Mouse (Mus musculus): ENCODE data around the gene Preb. TPM values are rescaled to one million over a fixed set of nuclear protein-coding genes. Genes with fewer than 3 reads are reported as not detected.

Gene Preb
- total and polyA plus RNA-seq, 3 experiments, result 87.3 to 145 (median 96.5) TPM

DNA sequence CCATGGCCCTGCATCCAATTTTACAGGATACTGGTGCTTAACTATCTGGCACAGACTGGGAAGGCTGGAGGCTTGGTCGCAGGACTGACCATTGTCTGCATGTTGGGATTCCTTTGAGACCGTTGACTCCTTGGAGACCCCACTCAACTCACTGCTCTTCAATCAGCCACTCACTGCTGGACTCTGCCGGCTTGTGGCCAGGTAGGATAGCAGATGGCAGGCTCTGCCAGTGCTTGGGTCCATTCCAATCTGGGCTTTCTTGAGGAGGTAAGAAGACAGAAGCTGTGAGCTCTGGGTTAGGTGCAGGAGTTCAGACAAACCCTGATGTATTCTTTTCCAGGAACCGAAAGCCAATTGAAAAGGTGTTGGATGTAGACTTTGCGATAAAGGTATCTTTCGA lies 6.1 kb downstream of the Preb start:
- TF ChIP-seq SMC3 (IDR thresholded peaks at IDR 0.05; ENCODE audit: low read depth, low read length) (no peak), GABPA (IDR thresholded peaks at IDR 0.05; ENCODE audit: insufficient replicate concordance, low read depth, low read length) (no peak), ZC3H11A (IDR thresholded peaks at IDR 0.05; ENCODE audit: low read depth, low read length) (no peak)
- H3K36me3 ChIP-seq (replicated peaks in 1 of 2; ENCODE audit: control insufficient read depth in 1 of 2, insufficient read depth in 1 of 2, low read length in 1 of 2), result peaks cover 53 to 65% of the 10 kb centered on the region in 2 experiments
- in situ Hi-C loops (cut with MboI; ENCODE audit: low pct_ligation_motif_present, low pct_unique_long_range_greater_than_20kb, low sequenced_read_pairs), result no loop called here

GRCm38 (mm10) chr5:30952551-30952950 lies 7.6 kb downstream of the Preb start:
- Histone ChIP-seq H3K4me2 (ENCODE audit: insufficient read depth, low read depth, poor library complexity, severe bottlenecking) (no peak overlapping the region), H3K27me3 (replicated peaks) (peaks cover 10% of the 10 kb centered on the region), H3K27ac (ENCODE audit: insufficient read depth, low read depth) (no peak overlapping the region), H3K36me3 (replicated peaks in 1 of 2; ENCODE audit: control insufficient read depth in 1 of 2, insufficient read depth in 1 of 2, low read length in 1 of 2) (peaks cover 43 to 50% of the 10 kb centered on the region in 2 experiments), H3K9ac (ENCODE audit: insufficient read depth, low read depth) (no peak overlapping the region), H3K79me2 (replicated peaks; ENCODE audit: control insufficient read depth, extremely low read depth, insufficient read depth, poor library complexity, severe bottlenecking) (no peaks in the 10 kb centered on the region), H3K9me3 (replicated peaks; ENCODE audit: low read length) (peaks cover under 1% of the 10 kb centered on the region), H3K4me1 (ENCODE audit: control insufficient read depth in 1 of 2, insufficient read depth in 2 of 2) (peaks cover 3 to 27% of the 10 kb centered on the region in 2 experiments), H3K4me3 (replicated peaks in 1 of 3; ENCODE audit: low read depth in 2 of 3, low read length in 2 of 3, poor library complexity in 1 of 3) (no peak overlapping the region)
- dilution Hi-C loops (cut with MboI; ENCODE audit: extremely low pct_ligation_motif_present, extremely low pct_unique_long_range_greater_than_20kb, low sequenced_read_pairs) (no loop called here), in situ Hi-C loops (cut with MboI; ENCODE audit: low pct_ligation_motif_present, low pct_unique_long_range_greater_than_20kb, low sequenced_read_pairs) (no loop called here)
- no peak for DNase-seq (ENCODE audit: extremely low read depth)
- no peak for TF ChIP-seq NELFE (IDR thresholded peaks at IDR 0.05; ENCODE audit: low read depth, low read length)
- no peak for TF ChIP-seq UBTF (IDR thresholded peaks at IDR 0.05; ENCODE audit: low read depth, low read length)

More for the DNA sequence above, 6.1 kb downstream of the Preb start:
- Histone ChIP-seq H3K27me3 (replicated peaks) (peaks cover 5% of the 10 kb centered on the region), H3K4me2 (ENCODE audit: insufficient read depth, low read depth, poor library complexity, severe bottlenecking) (no peak overlapping the region), H3K4me3 (replicated peaks in 1 of 3; ENCODE audit: low read depth in 2 of 3, low read length in 2 of 3, poor library complexity in 1 of 3) (no peak overlapping the region), H3K4me1 (ENCODE audit: control insufficient read depth in 1 of 2, insufficient read depth in 2 of 2) (peaks cover 10 to 37% of the 10 kb centered on the region in 2 experiments), H3K79me2 (replicated peaks; ENCODE audit: control insufficient read depth, extremely low read depth, insufficient read depth, poor library complexity, severe bottlenecking) (peaks cover 11% of the 10 kb centered on the region), H3K9ac (ENCODE audit: insufficient read depth, low read depth) (no peak overlapping the region), H3K27ac (ENCODE audit: insufficient read depth, low read depth) (no peak overlapping the region), H3K9me3 (replicated peaks; ENCODE audit: low read length) (peaks cover 5% of the 10 kb centered on the region)
- dilution Hi-C loops (cut with MboI; ENCODE audit: extremely low pct_ligation_motif_present, extremely low pct_unique_long_range_greater_than_20kb, low sequenced_read_pairs), result no loop called here
- DNase-seq (ENCODE audit: extremely low read depth), result no peak

DNA sequence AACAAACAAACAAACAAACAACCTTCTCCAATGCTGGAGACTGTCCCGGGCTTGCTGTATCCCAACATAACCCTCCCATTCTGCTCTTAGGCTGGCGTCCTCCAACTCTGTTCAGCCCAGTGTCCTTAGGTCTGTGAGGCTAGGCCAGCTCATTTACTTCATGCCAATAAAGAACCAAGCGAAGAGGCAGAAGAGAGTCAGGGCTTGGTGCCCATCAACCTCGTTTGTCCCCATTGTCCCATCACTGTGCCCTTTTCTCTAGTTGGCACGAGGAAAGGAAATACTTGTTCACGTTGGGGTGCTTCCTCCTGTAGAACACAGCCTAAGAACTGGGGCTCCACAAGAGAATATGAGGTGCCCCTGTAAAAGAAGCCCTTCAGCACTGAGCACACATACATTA lies 8.5 kb downstream of the Preb start:
- TF ChIP-seq POLR2AphosphoS2 (IDR thresholded peaks at IDR 0.05; ENCODE audit: low read depth, low read length), result no peak
- TF ChIP-seq POLR2A (IDR thresholded peaks at IDR 0.05; ENCODE audit: low read depth, low read length), result no peak
- TF ChIP-seq USF1 (IDR thresholded peaks at IDR 0.05; ENCODE audit: low read depth, low read length), result no peak
- TF ChIP-seq CHD2 (IDR thresholded peaks at IDR 0.05; ENCODE audit: low read length), result no peak
- no peak for TF ChIP-seq CHD1 (IDR thresholded peaks at IDR 0.05; ENCODE audit: low read depth, low read length)
- no peak for TF ChIP-seq BHLHE40 (IDR thresholded peaks at IDR 0.05; ENCODE audit: low read depth, low read length)
- TF ChIP-seq MYC (IDR thresholded peaks at IDR 0.05; ENCODE audit: low read depth, low read length), result no peak
- TF ChIP-seq GABPA (IDR thresholded peaks at IDR 0.05; ENCODE audit: insufficient replicate concordance, low read depth, low read length), result no peak
- no peak for TF ChIP-seq ZMIZ1 (IDR thresholded peaks at IDR 0.05; ENCODE audit: low read depth, low read length)
- no peak for TF ChIP-seq NELFE (IDR thresholded peaks at IDR 0.05; ENCODE audit: low read depth, low read length)
- no peak for TF ChIP-seq MEF2A (IDR thresholded peaks at IDR 0.05; ENCODE audit: borderline replicate concordance, low read depth, low read length)
- TF ChIP-seq CTCF (conservative IDR thresholded peaks at IDR 0.05 in 1 of 2, IDR thresholded peaks at IDR 0.05 in 1 of 2; ENCODE audit: low read depth in 2 of 2, low read length in 2 of 2), result no peak
- peaks cover 38 to 47% of the 10 kb centered on the region in 2 experiments for H3K36me3 ChIP-seq (replicated peaks in 1 of 2; ENCODE audit: control insufficient read depth in 1 of 2, insufficient read depth in 1 of 2, low read length in 1 of 2)
- H3K4me2 ChIP-seq (ENCODE audit: insufficient read depth, low read depth, poor library complexity, severe bottlenecking), result no peak overlapping the region
- no peaks in the 10 kb centered on the region for H3K9me3 ChIP-seq (replicated peaks; ENCODE audit: low read length)
- in situ Hi-C loops (cut with MboI; ENCODE audit: low pct_ligation_motif_present, low pct_unique_long_range_greater_than_20kb, low sequenced_read_pairs), result no loop called here
- H3K4me3 ChIP-seq (replicated peaks in 1 of 3; ENCODE audit: low read depth in 2 of 3, low read length in 2 of 3, poor library complexity in 1 of 3), result no peak overlapping the region
- dilution Hi-C loops (cut with MboI; ENCODE audit: extremely low pct_ligation_motif_present, extremely low pct_unique_long_range_greater_than_20kb, low sequenced_read_pairs), result no loop called here
- DNase-seq (ENCODE audit: extremely low read depth), result no peak
- no peaks in the 10 kb centered on the region for H3K79me2 ChIP-seq (replicated peaks; ENCODE audit: control insufficient read depth, extremely low read depth, insufficient read depth, poor library complexity, severe bottlenecking)
- no peak overlapping the region for H3K9ac ChIP-seq (ENCODE audit: insufficient read depth, low read depth)
- H3K4me1 ChIP-seq (ENCODE audit: control insufficient read depth in 1 of 2, insufficient read depth in 2 of 2), result peaks cover 2 to 24% of the 10 kb centered on the region in 2 experiments; a peak in 3 of 4 replicates
- H3K27me3 ChIP-seq (replicated peaks), result peaks cover 10% of the 10 kb centered on the region
- H3K27ac ChIP-seq (ENCODE audit: insufficient read depth, low read depth), result no peak overlapping the region

All from CH12.LX (cell line).